Mouse (Mus musculus) MEL (cell line): ENCODE data around the gene Marc1. TPM values are rescaled to one million over a fixed set of nuclear protein-coding genes. Genes with fewer than 3 reads are reported as not detected.
A peak's percentile ranks its signal among the peaks of the same experiment; 100 is the strongest.

Experiments
- DNase-seq: peaks from one replicate; pipeline ENCODE4 v3.0.0; 2011; ENCODE audit warnings: low read depth, low spot score
- H3K27ac ChIP-seq: 2 replicates; pipeline ENCODE4 v1.5.1; 2012; ENCODE audit warnings: low read depth, mild to moderate bottlenecking, control low read depth, low read length, moderate library complexity; ENCODE audit not compliant: control insufficient read depth
- H3K27me3 ChIP-seq, 2 experiments: fragments of 150-350 bp in 1 of 2; sonication (generic) in 1 of 2; 2 replicates each; pipeline ENCODE4 v1.6.1; 2012; ENCODE audit warnings: low read length in 2 of 2, mild to moderate bottlenecking in 2 of 2, improper control_type of control experiment in 1 of 2, moderate library complexity in 1 of 2; ENCODE audit not compliant: insufficient read depth in 2 of 2, control insufficient read depth in 1 of 2
- H3K36me3 ChIP-seq, 2 experiments: 2 replicates each; pipeline ENCODE4 v1.6.1; 2012 to 2014; ENCODE audit warnings: low read length in 2 of 2, improper control_type of control experiment in 1 of 2, inconsistent platforms in 1 of 2, mild to moderate bottlenecking in 1 of 2; ENCODE audit not compliant: insufficient read depth in 2 of 2, control insufficient read depth in 1 of 2
- H3K4me1 ChIP-seq, 2 experiments: fragments of 150-350 bp in 1 of 2; sonication (generic) in 1 of 2; 2 replicates each; pipeline ENCODE4 v1.6.1; 2012; ENCODE audit warnings: low read length in 2 of 2, improper control_type of control experiment in 1 of 2, mild to moderate bottlenecking in 1 of 2; ENCODE audit not compliant: insufficient read depth in 2 of 2, control insufficient read depth in 1 of 2
- H3K4me3 ChIP-seq, 2 experiments: fragments of 150-350 bp in 1 of 2; sonication (generic) in 1 of 2; 2 replicates each; pipeline ENCODE4 v1.5.1; 2012; ENCODE audit warnings: low read depth in 2 of 2, low read length in 2 of 2, mild to moderate bottlenecking in 2 of 2, moderate library complexity in 2 of 2, control low read depth in 1 of 2, improper control_type of control experiment in 1 of 2; ENCODE audit not compliant: control insufficient read depth in 1 of 2, insufficient read depth in 1 of 2
- H3K79me2 ChIP-seq: 2 replicates; pipeline ENCODE4 v1.6.1; 2012; ENCODE audit warnings: mild to moderate bottlenecking, low read length, moderate library complexity; ENCODE audit not compliant: control insufficient read depth, poor library complexity, insufficient read depth
- H3K9ac ChIP-seq: 2 replicates; pipeline ENCODE4 v1.6.1; 2012; ENCODE audit warnings: low read depth, mild to moderate bottlenecking, control low read depth, low read length, moderate library complexity; ENCODE audit not compliant: control insufficient read depth, poor library complexity, severe bottlenecking
- H3K9me3 ChIP-seq: fragments of 150-350 bp; sonication (generic); replicated peaks from 2 replicates; pipeline ENCODE4 v1.6.1; 2012; ENCODE audit warnings: mild to moderate bottlenecking, low read length, improper control_type of control experiment, moderate library complexity; ENCODE audit not compliant: insufficient read depth
- BHLHE40 ChIP-seq: IDR thresholded peaks from 2 replicates; pipeline ENCODE4 v1.6.1; 2012; ENCODE audit warnings: low read depth, mild to moderate bottlenecking, inconsistent platforms, low read length, improper control_type of control experiment, borderline replicate concordance
- CHD2 ChIP-seq: IDR thresholded peaks from 2 replicates; pipeline ENCODE4 v1.6.1; 2011; ENCODE audit warnings: low read length, improper control_type of control experiment
- ELF1 ChIP-seq: IDR thresholded peaks from 2 replicates; pipeline ENCODE4 v1.6.1; 2014; ENCODE audit warnings: low read depth, mild to moderate bottlenecking, inconsistent platforms, low read length, improper control_type of control experiment, moderate library complexity
- EP300 ChIP-seq, 2 experiments: IDR thresholded peaks; 2 replicates each; pipeline ENCODE4 v1.6.1; 2011; ENCODE audit warnings: improper control_type of control experiment in 2 of 2, low read length in 2 of 2, low read depth in 1 of 2, mild to moderate bottlenecking in 1 of 2
- GABPA ChIP-seq: IDR thresholded peaks from 2 replicates; pipeline ENCODE4 v1.6.1; 2012; ENCODE audit warnings: low read depth, mild to moderate bottlenecking, inconsistent platforms, low read length, improper control_type of control experiment, moderate library complexity
- HCFC1 ChIP-seq: IDR thresholded peaks from 2 replicates; pipeline ENCODE4 v1.6.1; 2012; ENCODE audit warnings: low read depth, mild to moderate bottlenecking, inconsistent platforms, low read length, improper control_type of control experiment, moderate library complexity
- JUND ChIP-seq: IDR thresholded peaks from 2 replicates; pipeline ENCODE4 v1.6.1; 2011; ENCODE audit warnings: low read depth, mild to moderate bottlenecking, improper control_type of control experiment, low read length
- KAT2A ChIP-seq: conservative IDR thresholded peaks from 2 replicates; pipeline ENCODE4 v1.6.1; 2012; ENCODE audit warnings: low read depth, low read length, improper control_type of control experiment, inconsistent platforms
- MAFK ChIP-seq: IDR thresholded peaks from 2 replicates; pipeline ENCODE4 v1.6.1; 2011; ENCODE audit warnings: low read depth, mild to moderate bottlenecking, low read length, improper control_type of control experiment, borderline replicate concordance
- MAX ChIP-seq: IDR thresholded peaks from 2 replicates; pipeline ENCODE4 v1.6.1; 2011; ENCODE audit warnings: low read length, improper control_type of control experiment
- MAZ ChIP-seq: IDR thresholded peaks from 2 replicates; pipeline ENCODE4 v1.6.1; 2012; ENCODE audit warnings: low read depth, mild to moderate bottlenecking, inconsistent platforms, low read length, improper control_type of control experiment
- MEF2A ChIP-seq: IDR thresholded peaks from 2 replicates; pipeline ENCODE4 v1.6.1; 2014; ENCODE audit warnings: low read depth, mild to moderate bottlenecking, inconsistent platforms, low read length, improper control_type of control experiment; ENCODE audit not compliant: poor library complexity, insufficient replicate concordance, severe bottlenecking; ENCODE audit errors: extremely low read depth
- MYB ChIP-seq: IDR thresholded peaks from 2 replicates; pipeline ENCODE4 v1.6.1; 2011; ENCODE audit warnings: mild to moderate bottlenecking, low read depth, low read length, improper control_type of control experiment
- MYC ChIP-seq: IDR thresholded peaks from 2 replicates; pipeline ENCODE4 v1.6.1; 2011; ENCODE audit warnings: low read depth, mild to moderate bottlenecking, low read length, improper control_type of control experiment, moderate library complexity
- NELFE ChIP-seq: IDR thresholded peaks from 2 replicates; pipeline ENCODE4 v1.6.1; 2011; ENCODE audit warnings: low read depth, low read length, improper control_type of control experiment
- POLR2A ChIP-seq, 2 experiments: IDR thresholded peaks; 2 replicates each; pipeline ENCODE4 v1.6.1; 2011 to 2012; ENCODE audit warnings: low read length in 2 of 2, mild to moderate bottlenecking in 2 of 2, control low read depth in 1 of 2, improper control_type of control experiment in 1 of 2, low read depth in 1 of 2, moderate library complexity in 1 of 2; ENCODE audit not compliant: control insufficient read depth in 1 of 2, insufficient read depth in 1 of 2, poor library complexity in 1 of 2
- POLR2AphosphoS2 ChIP-seq: IDR thresholded peaks from 2 replicates; pipeline ENCODE4 v1.6.1; 2011; ENCODE audit warnings: low read length, improper control_type of control experiment
- POLR2AphosphoS5 ChIP-seq: IDR thresholded peaks from 2 replicates; pipeline ENCODE4 v1.6.1; 2012; ENCODE audit warnings: low read depth, borderline replicate concordance, mild to moderate bottlenecking, inconsistent platforms, low read length, moderate library complexity, mixed read lengths
- RAD21 ChIP-seq: IDR thresholded peaks from 2 replicates; pipeline ENCODE4 v1.6.1; 2011; ENCODE audit warnings: mild to moderate bottlenecking, low read depth, low read length, improper control_type of control experiment
- RCOR1 ChIP-seq: IDR thresholded peaks from 2 replicates; pipeline ENCODE4 v1.6.1; 2012; ENCODE audit warnings: low read depth, mild to moderate bottlenecking, inconsistent platforms, low read length, improper control_type of control experiment
- SIN3A ChIP-seq: IDR thresholded peaks from 2 replicates; pipeline ENCODE4 v1.6.1; 2012; ENCODE audit warnings: low read length, improper control_type of control experiment, inconsistent platforms
- SMC3 ChIP-seq: IDR thresholded peaks from 2 replicates; pipeline ENCODE4 v1.6.1; 2011; ENCODE audit warnings: low read depth, low read length, improper control_type of control experiment
- TAL1 ChIP-seq: IDR thresholded peaks from 2 replicates; pipeline ENCODE4 v1.6.1; 2012; ENCODE audit warnings: mild to moderate bottlenecking, inconsistent platforms, low read length, moderate library complexity, mixed read lengths
- TBP ChIP-seq: IDR thresholded peaks from 2 replicates; pipeline ENCODE4 v1.8.0; 2011; ENCODE audit warnings: low read depth, low read length, improper control_type of control experiment
- TCF12 ChIP-seq: IDR thresholded peaks from 2 replicates; pipeline ENCODE4 v1.6.1; 2014; ENCODE audit warnings: low read depth, mild to moderate bottlenecking, inconsistent platforms, low read length, improper control_type of control experiment, moderate library complexity
- UBTF ChIP-seq: IDR thresholded peaks from 2 replicates; pipeline ENCODE4 v1.6.1; 2012; ENCODE audit warnings: low read depth, mild to moderate bottlenecking, inconsistent platforms, low read length, improper control_type of control experiment, moderate library complexity, borderline replicate concordance; ENCODE audit not compliant: insufficient read depth
- USF1 ChIP-seq: IDR thresholded peaks from 2 replicates; pipeline ENCODE4 v1.6.1; 2014; ENCODE audit warnings: low read depth, mild to moderate bottlenecking, inconsistent platforms, low read length, improper control_type of control experiment, moderate library complexity
- USF2 ChIP-seq, 2 experiments: IDR thresholded peaks; 2 replicates each; pipeline ENCODE4 v1.6.1; 2011 to 2012; ENCODE audit warnings: improper control_type of control experiment in 2 of 2, low read length in 2 of 2, borderline replicate concordance in 1 of 2, inconsistent platforms in 1 of 2, low read depth in 1 of 2, mild to moderate bottlenecking in 1 of 2; ENCODE audit not compliant: insufficient read depth in 1 of 2
- ZKSCAN1 ChIP-seq: IDR thresholded peaks from 2 replicates; pipeline ENCODE4 v1.6.1; 2012; ENCODE audit warnings: low read depth, mild to moderate bottlenecking, inconsistent platforms, low read length, improper control_type of control experiment, moderate library complexity
- ZMIZ1 ChIP-seq: IDR thresholded peaks from 2 replicates; pipeline ENCODE4 v1.6.1; 2012; ENCODE audit warnings: low read depth, mild to moderate bottlenecking, inconsistent platforms, low read length, improper control_type of control experiment, moderate library complexity
- ZNF384 ChIP-seq: IDR thresholded peaks from 2 replicates; pipeline ENCODE4 v1.6.1; 2012; ENCODE audit warnings: low read depth, mild to moderate bottlenecking, inconsistent platforms, low read length, improper control_type of control experiment
- polyA plus RNA-seq, 2 experiments: library from polyadenylated mRNA; stranded (reverse) in 1 of 2; unstranded in 1 of 2; fragments of >175 nt in 1 of 2; fragments of >200 nt in 1 of 2; gene quantifications; 2 replicates each; pipeline versions ENCODE4 v1.2.1 to v1.2.4; 2012; ENCODE audit warnings: low replicate concordance in 2 of 2, low read depth in 1 of 2; ENCODE audit not compliant: insufficient read length in 2 of 2, insufficient read depth in 1 of 2, missing spikeins in 1 of 2
- total RNA-seq: library from RNA; depleted of rRNA; stranded (reverse); fragments of 300-350 nt; gene quantifications from 2 replicates; pipeline ENCODE4 v1.2.3, GENCODE M21; 2012

Marc1 gene
- total and polyA plus RNA-seq, 3 experiments, result 0.08 to 0.10 TPM; not detected in 1

- no peaks in the 10 kb centered on the region for H3K9me3 ChIP-seq
- no peaks in the 10 kb centered on the region for H3K79me2 ChIP-seq
- TF ChIP-seq USF1, result no peak
- no peak for TF ChIP-seq EP300 (IDR thresholded peaks at IDR 0.05; ENCODE audit: low read depth in 1 of 2, low read length in 2 of 2)
- TF ChIP-seq RCOR1, result no peak
- TF ChIP-seq TCF12, result no peak
- H3K4me1 ChIP-seq, result peaks cover 3 to 7% of the 10 kb centered on the region in 2 experiments; a peak in 3 of 4 replicates
- H3K4me3 ChIP-seq, result no peak overlapping the region
- DNase-seq, result no peak
- no peaks in the 10 kb centered on the region for H3K27me3 ChIP-seq
- no peak overlapping the region for H3K27ac ChIP-seq
- H3K36me3 ChIP-seq, result peaks cover 0 to 6% of the 10 kb centered on the region in 2 experiments; a peak in 1 of 4 replicates
- H3K9ac ChIP-seq, result no peak overlapping the region
These were observed 40.1 kb upstream of the Marc1 start for GRCm38 (mm10) chr1:184851166-184851565.

DNA sequence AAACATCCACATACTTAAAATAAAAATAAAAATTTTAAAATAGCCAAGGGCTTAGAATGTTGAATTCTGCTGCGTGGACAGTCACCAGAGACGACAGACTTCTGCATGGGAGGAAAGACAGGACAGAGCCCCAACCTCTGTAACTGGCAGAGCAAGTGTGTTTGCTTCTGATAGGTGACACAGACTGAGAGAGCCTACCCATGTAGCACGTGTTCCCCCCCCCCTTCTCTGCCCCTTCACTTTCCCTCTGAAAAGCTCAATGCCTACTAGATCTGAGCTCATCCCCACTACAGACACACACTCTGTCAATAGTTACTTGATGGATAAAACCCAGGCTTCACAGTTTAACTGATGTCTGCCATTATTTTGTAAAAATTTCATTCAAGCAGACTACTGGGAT lies 35.9 kb upstream of the Marc1 start:
- Histone ChIP-seq H3K4me3 (peak overlapping the region in 1 of 2 experiments; percentile 99; a peak in 2 of 4 replicates), H3K27ac (no peak overlapping the region)
- TF ChIP-seq MEF2A (no peak), JUND (no peak), EP300 (IDR thresholded peaks at IDR 0.05; ENCODE audit: low read depth in 1 of 2, low read length in 2 of 2) (no peak), POLR2AphosphoS2 (no peak), MYB (no peak), GABPA (no peak), TBP (0 out of 2 replicates have a peak, but pooled peaks have one; percentile 15), POLR2A (IDR thresholded peaks at IDR 0.05; ENCODE audit: control insufficient read depth in 1 of 2, insufficient read depth in 1 of 2, low read depth in 1 of 2, low read length in 2 of 2, poor library complexity in 1 of 2) (no peak), SMC3 (no peak), POLR2AphosphoS5 (no peak), SIN3A (peak; percentile 35; the same call in 1 of the 2 replicates), KAT2A (no peak), MAFK (no peak), USF2 (IDR thresholded peaks at IDR 0.05; ENCODE audit: borderline replicate concordance in 1 of 2, insufficient read depth in 1 of 2, low read depth in 1 of 2, low read length in 2 of 2) (no peak), ZMIZ1 (no peak), CHD2 (no peak), UBTF (no peak), BHLHE40 (peak; percentile 69), RAD21 (no peak), MYC (peak; percentile 62; the same call in 1 of the 2 replicates), ELF1 (no peak), ZNF384 (no peak), MAZ (no peak), ZKSCAN1 (no peak), NELFE (0 out of 2 replicates have a peak, but pooled peaks have one; percentile 6), TCF12 (no peak), RCOR1 (no peak), TAL1 (peak; percentile 17; the same call in 1 of the 2 replicates), MAX (peak; percentile 89), HCFC1 (no peak)

More for the DNA sequence above, 35.9 kb upstream of the Marc1 start:
- DNase-seq, result peak; percentile 49
- H3K9me3 ChIP-seq, result no peaks in the 10 kb centered on the region
- H3K36me3 ChIP-seq, result peaks cover 0 to 9% of the 10 kb centered on the region in 2 experiments; a peak in 2 of 4 replicates
- H3K27me3 ChIP-seq, result no peaks in the 10 kb centered on the region
- H3K79me2 ChIP-seq, result peaks cover 23% of the 10 kb centered on the region
- peaks cover 6 to 10% of the 10 kb centered on the region in 2 experiments; a peak in 3 of 4 replicates for H3K4me1 ChIP-seq
- peak overlapping the region; percentile 51 for H3K9ac ChIP-seq
